Mouse (Mus musculus) kidney, adult 2 months (tissue): ENCODE measurements around the gene Cby3. TPM values are rescaled to one million over a fixed set of nuclear protein-coding genes. Genes with fewer than 3 reads are reported as not detected.

Experiments
- DNase-seq: peaks from one replicate; pipeline ENCODE4 v3.0.0; 2021
- H3K27ac ChIP-seq: fragments of 200-500 bp; 2 replicates; pipeline ENCODE4 v1.5.1; 2012; ENCODE audit warnings: low read depth, low read length, control low read depth, inconsistent platforms; ENCODE audit not compliant: insufficient read depth
- H3K27me3 ChIP-seq: fragments of 200-500 bp; replicated peaks from 2 replicates; pipeline ENCODE4 v1.6.1; 2012; ENCODE audit warnings: mild to moderate bottlenecking, moderate library complexity, low read length, inconsistent platforms; ENCODE audit not compliant: control insufficient read depth, insufficient read depth
- H3K36me3 ChIP-seq: fragments of 200-500 bp; 2 replicates; pipeline ENCODE4 v1.6.1; 2012; ENCODE audit warnings: mild to moderate bottlenecking, moderate library complexity, low read length, inconsistent platforms; ENCODE audit not compliant: control insufficient read depth, insufficient read depth
- H3K4me1 ChIP-seq: fragments of 200-500 bp; 2 replicates; pipeline ENCODE4 v1.6.1; 2011; ENCODE audit warnings: low read length; ENCODE audit not compliant: control insufficient read depth, insufficient read depth
- H3K4me3 ChIP-seq: fragments of 200-500 bp; 2 replicates; pipeline ENCODE4 v1.5.1; 2011; ENCODE audit warnings: mild to moderate bottlenecking, low read depth, low read length, control low read depth; ENCODE audit not compliant: insufficient read depth
- CTCF ChIP-seq: fragments of 200-500 bp; conservative IDR thresholded peaks from 2 replicates; pipeline ENCODE4 v1.5.1; 2011; ENCODE audit warnings: low read depth, mild to moderate bottlenecking, control low read depth, low read length, moderate library complexity, mixed read lengths; ENCODE audit not compliant: insufficient read depth, insufficient read length
- POLR2A ChIP-seq: fragments of 200-500 bp; IDR thresholded peaks from one replicate; pipeline ENCODE4 v1.6.1; 2011; ENCODE audit warnings: low read depth, low read length, control low read depth
- WGBS: fragments of 180-500 bp; shearing (Covaris S2); methylation state at CpG from one replicate; pipeline ENCODE4 v1.1.7; 2018; 5-methylcytosine and 5-hydroxymethylcytosine counted together
- polyA plus RNA-seq: library from polyadenylated mRNA; depleted of rRNA; stranded (reverse); fragments of >200 nt; gene quantifications from 2 replicates; pipeline ENCODE4 v1.2.3, GENCODE M21; 2012

Gene Cby3
- polyA plus RNA-seq, 1 experiment = 1.3 TPM

DNA sequence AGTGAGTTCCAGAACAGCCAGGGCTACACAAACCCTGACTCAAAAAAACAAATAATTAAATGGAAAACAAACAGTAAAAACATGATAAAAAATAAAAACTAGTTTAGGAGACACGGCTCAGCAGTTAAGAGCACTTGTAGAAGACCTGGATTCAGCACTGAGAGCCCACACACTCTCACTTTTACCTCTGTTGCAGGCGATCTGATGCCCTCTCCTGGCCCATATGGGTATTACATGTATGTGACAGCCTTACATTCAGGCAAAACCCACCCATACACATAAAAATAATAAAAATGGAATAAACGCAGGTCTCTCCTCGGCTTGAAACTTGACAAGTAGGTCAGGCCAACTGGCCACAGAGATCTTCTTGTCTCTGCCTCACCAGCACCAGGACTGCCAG is 10.3 kb downstream of the Cby3 start:
- peak; percentile 88 for DNase-seq
- Histone ChIP-seq H3K4me3 (no peak overlapping the region), H3K27ac (no peak overlapping the region), H3K36me3 (no peaks in the 10 kb centered on the region), H3K27me3 (no peaks in the 10 kb centered on the region), H3K4me1 (no peaks in the 10 kb centered on the region)
- whole genome bisulfite sequencing = 0% methylated on average over 4 of the region's 4 CpGs
- no peak for TF ChIP-seq POLR2A
- peak; percentile 87 for TF ChIP-seq CTCF

DNA sequence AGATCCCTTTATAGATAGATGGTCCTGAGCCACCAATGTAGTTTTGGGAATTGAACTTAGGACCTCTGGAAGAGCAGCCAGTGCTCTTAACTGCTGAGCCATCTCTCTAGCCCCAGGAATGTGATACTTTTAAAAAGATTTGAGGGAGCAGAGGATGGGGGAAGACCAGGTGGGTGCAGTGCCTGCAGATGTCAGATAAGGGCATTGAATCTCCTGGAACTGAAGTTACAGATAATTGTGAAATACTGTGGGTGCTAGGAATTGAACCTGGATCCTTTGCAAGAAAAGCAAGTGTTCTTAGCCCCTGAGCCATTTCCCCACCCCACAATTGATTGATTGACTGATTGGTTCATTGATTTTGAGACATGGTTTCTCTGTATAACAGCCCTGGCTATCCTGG is 11.1 kb downstream of the Cby3 start:
- H3K27me3 ChIP-seq = no peaks in the 10 kb centered on the region
- no peaks in the 10 kb centered on the region for H3K4me1 ChIP-seq
- TF ChIP-seq CTCF = no peak
- TF ChIP-seq POLR2A = no peak
- no peak overlapping the region for H3K4me3 ChIP-seq
- no peaks in the 10 kb centered on the region for H3K36me3 ChIP-seq
- H3K27ac ChIP-seq = no peak overlapping the region
- DNase-seq = no peak

DNA sequence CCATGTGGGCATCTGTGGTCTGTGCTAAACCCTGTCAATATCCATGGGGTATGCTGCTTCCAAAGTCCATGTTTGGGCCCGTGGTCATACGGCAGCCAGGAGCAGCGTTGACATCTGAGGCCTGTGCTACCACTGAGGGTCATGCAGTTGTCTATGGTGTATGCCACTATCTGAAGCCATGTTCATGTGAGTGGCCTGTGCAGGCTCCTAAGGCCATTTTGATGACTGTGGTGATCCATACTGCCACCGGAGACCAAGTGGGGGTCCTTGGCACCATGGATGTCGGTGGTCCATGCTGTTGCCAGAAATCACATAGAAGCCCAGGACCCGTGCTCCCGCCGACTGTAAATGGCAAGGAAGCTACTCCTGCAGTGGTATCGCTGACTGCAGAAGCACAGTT is 13.3 kb downstream of the Cby3 start:
- Histone ChIP-seq H3K4me1 (no peaks in the 10 kb centered on the region), H3K36me3 (no peaks in the 10 kb centered on the region), H3K27me3 (no peaks in the 10 kb centered on the region), H3K4me3 (no peak overlapping the region), H3K27ac (no peak overlapping the region)
- TF ChIP-seq CTCF (no peak), POLR2A (no peak)
- DNase-seq = no peak
- 94% methylated on average over 9 of the region's 9 CpGs for WGBS

DNA sequence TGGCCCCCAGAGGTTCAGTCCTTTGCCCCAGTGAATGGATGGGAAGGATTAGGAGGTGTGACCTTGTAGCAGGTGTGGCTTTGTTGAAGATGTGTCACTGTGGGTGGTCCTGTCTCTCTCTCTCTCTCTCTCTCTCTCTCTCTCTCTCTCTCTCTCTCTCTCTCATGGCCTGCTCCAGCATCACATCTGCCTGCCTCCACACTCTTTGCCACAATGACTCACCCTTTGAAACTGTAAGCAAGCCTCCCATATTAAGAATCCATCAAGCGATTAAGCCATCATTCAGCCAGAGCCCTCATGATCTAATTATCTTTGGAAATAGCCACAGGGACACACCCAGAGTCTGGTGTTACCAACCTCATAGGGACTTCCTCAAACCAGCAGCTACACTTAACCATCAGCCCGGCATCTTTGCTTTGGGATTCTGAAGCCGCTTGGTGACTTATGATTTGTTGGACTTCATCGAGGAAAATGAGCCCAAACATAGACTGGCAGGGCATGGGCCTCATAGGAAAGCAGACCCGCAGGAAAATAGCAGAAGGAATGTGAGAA is 15.2 kb downstream of the Cby3 start:
- Histone ChIP-seq H3K36me3 (no peaks in the 10 kb centered on the region), H3K4me3 (no peak overlapping the region), H3K27me3 (no peaks in the 10 kb centered on the region), H3K4me1 (no peaks in the 10 kb centered on the region), H3K27ac (no peak overlapping the region)
- no peak for DNase-seq
- 90% methylated on average over 5 of the region's 5 CpGs for WGBS
- TF ChIP-seq CTCF = no peak
- TF ChIP-seq POLR2A = no peak

DNA sequence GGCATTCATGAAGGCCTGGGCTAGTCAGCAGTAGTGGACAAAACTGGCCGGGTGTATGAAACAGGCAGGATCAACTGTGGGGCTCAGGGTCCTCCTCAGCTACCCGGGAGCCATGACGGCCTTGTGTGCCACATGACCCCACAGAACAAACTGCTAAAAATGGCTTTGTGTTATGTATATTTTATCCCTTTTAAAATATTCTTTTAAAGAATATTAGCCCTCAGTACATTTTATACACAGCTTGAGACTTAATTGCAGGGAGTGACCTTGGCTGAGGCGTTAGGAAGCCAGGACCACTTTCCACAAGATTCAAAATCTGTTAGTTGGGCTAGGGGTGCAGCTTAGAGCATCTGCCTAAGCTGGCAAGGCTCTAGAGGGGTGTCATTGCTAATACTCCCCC is 16.7 kb downstream of the Cby3 start:
- Histone ChIP-seq H3K27ac (no peak overlapping the region), H3K36me3 (no peaks in the 10 kb centered on the region), H3K4me1 (no peaks in the 10 kb centered on the region), H3K4me3 (no peak overlapping the region), H3K27me3 (no peaks in the 10 kb centered on the region)
- TF ChIP-seq POLR2A (no peak), CTCF (no peak)
- no peak for DNase-seq
- WGBS = 58% methylated on average over 4 of the region's 4 CpGs

DNA sequence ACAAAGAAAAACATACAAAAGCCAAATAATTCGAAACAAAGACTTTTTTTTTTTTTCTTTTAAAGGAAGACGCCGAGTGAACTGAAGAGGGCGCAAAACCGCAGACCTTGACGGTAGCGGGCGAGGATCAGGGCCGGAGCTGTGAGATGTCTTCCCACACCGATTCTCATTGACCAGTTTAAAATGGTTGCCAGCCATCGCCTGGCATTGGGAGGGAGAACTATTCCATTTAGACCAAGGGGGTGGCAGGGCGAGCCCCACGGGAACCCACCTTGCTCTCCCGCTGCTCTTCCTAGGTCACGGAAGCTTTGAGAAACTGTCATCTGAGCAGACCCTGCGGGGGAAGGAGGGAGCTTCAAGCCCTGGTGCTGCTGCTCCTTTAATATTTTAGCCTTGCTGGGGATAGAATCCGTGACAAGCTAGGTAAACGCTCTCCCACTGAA is 17.2 kb downstream of the Cby3 start:
- Histone ChIP-seq H3K36me3 (no peaks in the 10 kb centered on the region), H3K4me1 (peaks cover 4% of the 10 kb centered on the region; the same call in 1 of the 2 replicates), H3K27me3 (no peaks in the 10 kb centered on the region), H3K4me3 (peak overlapping the region; percentile 51), H3K27ac (no peak overlapping the region)
- WGBS = 5% methylated on average over 18 of the region's 18 CpGs
- no peak for TF ChIP-seq POLR2A
- peak; percentile 58 for TF ChIP-seq CTCF
- peak; percentile 71 for DNase-seq

DNA sequence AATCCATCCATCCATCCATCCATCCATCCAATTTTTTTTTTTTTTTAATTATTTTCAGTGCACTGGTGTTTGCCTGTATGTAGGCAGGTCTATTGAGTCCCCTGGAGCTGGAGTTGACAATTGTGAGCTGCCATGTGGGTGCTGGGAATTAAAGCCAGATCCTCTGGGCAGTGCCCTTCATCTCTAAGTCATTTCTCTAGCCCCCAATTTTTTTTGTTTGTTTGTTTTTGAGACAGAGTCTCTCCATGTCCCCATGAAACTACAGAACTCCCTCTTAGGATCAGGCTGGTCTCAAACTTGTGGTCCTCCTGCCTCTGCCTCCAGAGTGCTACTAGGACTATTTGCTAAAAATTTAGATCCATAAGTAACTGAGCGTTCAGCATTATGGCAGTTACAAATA is 17.6 kb downstream of the Cby3 start:
- Histone ChIP-seq H3K36me3 (no peaks in the 10 kb centered on the region), H3K27ac (no peak overlapping the region), H3K4me3 (no peak overlapping the region), H3K27me3 (no peaks in the 10 kb centered on the region), H3K4me1 (peaks cover 4% of the 10 kb centered on the region; the same call in 1 of the 2 replicates)
- WGBS = 100% methylated on average over 1 of the region's 1 CpGs
- no peak for DNase-seq
- TF ChIP-seq POLR2A (no peak), CTCF (no peak)
